Mouse (Mus musculus) thymus, postnatal 36 days (tissue): ENCODE results near the gene Usp40.
"Not testable (repeated sequence)": the region's sequence is repeated elsewhere in the genome, so short reads cannot be mapped to it uniquely, and the experiment has no call there.

Source experiments
- DNase-seq, 2 experiments: peaks; one replicate each; pipeline ENCODE4 v3.0.0; 2022; ENCODE audit warnings: mixed read lengths in 2 of 2

Gene Usp40

DNA sequence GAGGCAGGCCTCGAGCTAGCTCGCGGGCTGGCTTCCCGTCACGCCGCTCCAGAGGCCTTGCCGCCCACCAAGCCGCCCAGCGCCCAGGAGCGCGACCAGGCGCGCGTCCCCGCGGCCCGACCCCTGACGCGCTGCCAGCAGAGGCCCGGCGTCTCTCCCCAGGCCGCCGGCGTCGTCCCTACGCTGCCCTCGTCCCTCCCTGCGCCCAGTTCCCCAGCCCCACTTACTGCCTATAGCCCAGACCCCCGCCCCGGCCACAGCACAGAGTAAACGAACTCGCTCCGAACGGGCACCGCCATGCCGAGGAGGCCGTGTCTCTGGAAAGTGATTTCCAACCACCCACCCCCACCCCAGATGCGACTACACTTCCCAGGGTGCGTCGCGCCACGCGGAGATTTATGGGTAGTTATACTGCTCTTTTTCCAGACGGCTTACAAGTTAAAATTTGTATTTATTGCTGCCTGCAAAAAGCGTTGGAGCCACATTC, at the start of gene Usp40:
TSS of gene Usp40 (minus strand) at position 341 of the 487 bp plus-strand sequence.
- DNase-seq: peak; percentile 77 to 80

GRCm38 (mm10) chr1:88055088-88055487, 46.7 kb upstream of the Usp40 start, which contains the start of gene Ugt1a10:
TSS of gene Ugt1a10 (plus strand) at chr1:88055388.
- DNase-seq: no peak

DNA sequence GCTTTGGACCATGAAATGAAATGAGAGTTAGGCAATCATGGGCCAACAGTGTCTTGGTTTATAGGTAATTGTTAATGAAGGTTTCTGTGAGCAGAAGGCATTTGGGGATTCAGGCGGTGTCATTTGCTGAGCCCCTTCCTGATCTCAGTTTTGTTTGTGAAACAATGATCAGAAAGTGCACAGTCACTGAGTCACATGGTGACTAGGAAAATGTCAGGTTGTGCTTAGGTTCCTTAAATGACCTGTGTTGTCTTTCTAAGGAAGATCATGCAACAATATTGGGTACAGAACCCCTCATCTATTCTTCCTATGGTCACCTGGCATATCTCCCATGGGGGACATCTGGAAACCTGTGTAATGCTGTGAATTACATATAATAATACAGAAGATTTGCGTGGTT, 39.1 kb upstream of the Usp40 start:
- DNase-seq: not testable (repeated sequence)

GRCm38 (mm10) chr1:88044832-88045437, 36.6 kb upstream of the Usp40 start:
- not testable (repeated sequence) for DNase-seq

- not testable (repeated sequence) for DNase-seq
These were observed 34.7 kb upstream of the Usp40 start for GRCm38 (mm10) chr1:88043044-88043443.

- not testable (repeated sequence) for DNase-seq
These were observed 16.9 kb upstream of the Usp40 start for GRCm38 (mm10) chr1:88025244-88025643.

- no peak for DNase-seq
These were observed 7.0 kb upstream of the Usp40 start for GRCm38 (mm10) chr1:88015371-88015770.

GRCm38 (mm10) chr1:88014671-88015070, 6.3 kb upstream of the Usp40 start:
- no peak for DNase-seq

GRCm38 (mm10) chr1:88014194-88014593, 5.8 kb upstream of the Usp40 start:
- DNase-seq: no peak

- DNase-seq: no peak
These were observed 5.4 kb upstream of the Usp40 start for GRCm38 (mm10) chr1:88013726-88014125.

GRCm38 (mm10) chr1:88009521-88009920, 1.2 kb upstream of the Usp40 start:
- no peak for DNase-seq

DNA sequence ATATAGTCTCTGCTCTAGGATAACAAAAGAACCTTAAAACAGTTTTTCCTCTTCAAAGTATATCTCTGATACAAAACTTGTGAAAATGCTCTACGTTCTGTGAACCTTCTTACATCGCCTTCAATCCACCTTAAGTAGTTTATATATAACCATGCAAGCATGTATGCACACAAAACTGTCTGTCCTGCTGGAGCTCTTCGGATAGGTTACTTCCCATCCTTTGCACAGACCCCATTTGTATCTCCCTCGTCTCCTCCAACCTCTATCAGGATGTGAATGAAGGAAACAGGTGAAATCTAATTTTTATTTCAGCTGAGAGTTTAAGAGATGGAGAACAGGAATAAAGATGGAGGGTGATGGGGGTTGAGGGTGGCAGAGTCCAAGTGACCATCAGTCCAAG, 384 bp upstream of the Usp40 start:
- DNase-seq: no peak

GRCm38 (mm10) chr1:88007692-88008210, 600 bp downstream of the Usp40 start:
- DNase-seq: no peak

GRCm38 (mm10) chr1:87992716-87993115, 15.6 kb downstream of the Usp40 start:
- no peak for DNase-seq

- no peak for DNase-seq
These were observed 26.1 kb downstream of the Usp40 start for GRCm38 (mm10) chr1:87982291-87982690.

DNA sequence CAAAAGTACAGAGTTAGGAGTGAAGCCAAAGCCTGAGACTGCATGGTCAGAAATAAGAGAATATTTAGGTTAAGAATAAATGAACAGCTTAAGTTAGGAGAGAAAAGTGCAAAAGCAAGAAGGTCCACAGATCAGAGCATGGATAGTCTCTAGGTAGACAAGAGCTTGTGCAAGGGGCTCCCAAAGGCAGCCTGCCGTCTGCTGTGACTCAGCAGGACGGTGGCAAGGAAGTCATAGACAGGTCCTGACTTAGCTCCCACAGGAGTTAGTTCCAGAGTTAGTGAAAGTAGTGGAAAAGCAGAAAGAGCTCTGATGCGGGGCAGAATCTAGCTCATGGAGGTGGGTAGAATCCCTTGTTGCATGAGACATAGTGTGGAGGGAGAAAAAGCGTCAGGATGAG, 38.0 kb downstream of the Usp40 start:
- DNase-seq: no peak

- no peak for DNase-seq
These were observed 46.7 kb downstream of the Usp40 start for GRCm38 (mm10) chr1:87961459-87962167.

GRCm38 (mm10) chr1:87960752-87961151, 47.6 kb downstream of the Usp40 start:
- DNase-seq: no peak

DNA sequence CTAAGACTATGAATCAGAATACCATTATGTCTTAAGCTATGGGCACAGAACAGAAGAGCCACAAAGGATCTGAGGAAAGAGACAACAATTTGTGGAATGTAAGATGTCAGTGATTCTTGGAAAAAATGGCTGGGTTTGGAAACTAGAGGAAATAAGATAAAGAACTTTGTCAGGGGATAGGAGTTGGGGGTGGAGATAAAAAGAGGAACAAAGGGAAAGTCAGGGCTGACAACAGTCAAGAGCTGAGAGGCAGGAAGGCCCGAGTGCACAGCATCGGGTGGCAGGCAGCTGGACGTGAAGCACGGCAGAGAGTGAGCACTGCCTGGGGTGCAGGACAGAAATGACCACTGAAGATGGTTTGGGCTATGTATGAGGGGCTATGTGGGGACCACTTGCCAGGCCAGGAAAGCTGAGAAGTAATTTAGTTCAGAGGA, 48.3 kb downstream of the Usp40 start:
- no peak for DNase-seq

GRCm38 (mm10) chr1:87959532-87959931, 48.8 kb downstream of the Usp40 start:
- DNase-seq: no peak

DNA sequence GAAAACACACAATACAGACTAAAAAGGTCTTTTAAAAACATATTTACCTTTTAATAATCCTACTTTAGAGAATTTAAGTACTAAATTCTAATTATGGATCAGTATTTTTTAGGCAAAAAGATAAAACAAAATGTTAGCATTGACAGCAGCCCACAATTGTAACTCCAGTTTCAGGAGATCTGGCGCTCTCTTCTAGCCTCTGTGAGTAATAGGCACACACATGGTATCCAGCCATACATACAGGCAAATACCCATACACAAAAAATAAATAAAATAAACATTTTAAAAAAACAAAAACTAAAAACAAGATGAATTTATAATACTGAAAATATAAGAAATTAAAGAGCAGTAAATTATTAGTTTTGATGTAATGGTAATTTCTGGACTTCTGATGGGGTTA, 49.4 kb downstream of the Usp40 start:
- DNase-seq: no peak

DNA sequence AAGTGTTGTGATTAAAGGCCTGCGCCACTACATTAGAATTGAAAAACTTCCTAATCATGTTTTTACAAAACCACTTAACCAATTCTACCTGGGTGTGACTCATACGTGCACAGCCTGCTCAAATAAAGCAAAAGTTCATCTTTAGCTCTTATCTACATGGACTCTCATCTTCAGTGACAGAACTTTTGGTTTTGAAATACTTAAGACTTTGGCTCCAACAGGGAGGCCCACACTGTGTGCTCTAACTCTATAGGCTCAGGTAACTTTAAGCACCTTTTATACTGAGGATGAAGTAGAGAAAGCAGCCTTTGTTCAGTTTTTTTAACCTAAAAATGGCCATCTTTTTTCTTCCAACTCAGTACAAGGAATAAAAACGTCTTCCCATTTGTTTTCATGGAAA, 55.3 kb downstream of the Usp40 start:
- no peak for DNase-seq

- no peak for DNase-seq
These were observed 56.7 kb downstream of the Usp40 start for GRCm38 (mm10) chr1:87951641-87952040.

DNA sequence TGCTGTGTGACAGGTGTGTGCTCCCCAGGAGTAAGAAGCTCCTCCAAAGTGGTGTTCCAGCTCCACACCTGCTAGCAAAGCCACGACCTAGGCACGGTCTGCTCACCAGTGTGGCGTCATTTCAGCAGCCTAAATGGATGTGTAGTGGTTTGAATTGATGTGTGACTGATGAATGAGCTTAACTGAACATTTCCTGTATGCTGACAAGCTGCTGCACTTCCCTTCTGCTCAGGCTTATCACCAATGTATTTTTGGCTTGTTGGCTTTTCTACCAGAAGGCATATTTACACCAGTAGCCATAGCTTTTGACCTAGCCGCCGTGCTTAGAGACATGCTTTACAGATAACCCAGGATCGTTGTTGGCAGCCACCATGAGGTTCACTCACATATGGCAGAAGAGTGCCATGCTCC, 60.7 kb downstream of the Usp40 start:
- no peak for DNase-seq
